Mouse (Mus musculus) lung, adult 2 months (tissue): ENCODE results near the gene Stat4. TPM values are rescaled to one million over a fixed set of nuclear protein-coding genes. Genes with fewer than 3 reads are reported as not detected.

ENCODE experiments used
- DNase-seq: peaks from one replicate; pipeline ENCODE4 v3.0.0; 2022
- H3K4me1 ChIP-seq: fragments of 200-500 bp; 2 replicates; pipeline ENCODE4 v1.6.1; 2011; ENCODE audit warnings: low read length; ENCODE audit not compliant: control insufficient read depth, insufficient read depth
- H3K4me3 ChIP-seq: fragments of 200-500 bp; replicated peaks from 2 replicates; pipeline ENCODE3; 2011; ENCODE audit warnings: low read depth, mild to moderate bottlenecking, control low read depth, low read length; ENCODE audit errors: extremely low read depth
- CTCF ChIP-seq: fragments of 200-500 bp; IDR thresholded peaks from 2 replicates; pipeline ENCODE4 v1.5.1; 2011; ENCODE audit warnings: mild to moderate bottlenecking, low read length, control low read depth; ENCODE audit not compliant: insufficient read depth
- POLR2A ChIP-seq: fragments of 200-500 bp; IDR thresholded peaks from 2 replicates; pipeline ENCODE4 v1.6.1; 2011; ENCODE audit warnings: low read depth, mild to moderate bottlenecking, control low read depth, low read length, borderline replicate concordance; ENCODE audit errors: extremely low read depth
- WGBS: fragments of 180-500 bp; shearing (Covaris S2); methylation state at CpG from one replicate; pipeline ENCODE4 v1.1.7; 2018; 5-methylcytosine and 5-hydroxymethylcytosine counted together
- polyA plus RNA-seq: library from polyadenylated mRNA; depleted of rRNA; stranded (reverse); fragments of >200 nt; gene quantifications from 2 replicates; pipeline ENCODE4 v1.2.3, GENCODE M21; 2012

Gene Stat4
- polyA plus RNA-seq, 1 experiment, result 1.1 TPM

- Histone ChIP-seq H3K4me1 (no peaks in the 10 kb centered on the region), H3K4me3 (no peak overlapping the region)
- whole genome bisulfite sequencing, result 85% methylated on average over 3 of the region's 3 CpGs
- TF ChIP-seq POLR2A (no peak), CTCF (no peak)
- DNase-seq, result no peak
Observed at GRCm38 (mm10) chr1:52049827-52050226, 62.9 kb downstream of the Stat4 start.

DNA sequence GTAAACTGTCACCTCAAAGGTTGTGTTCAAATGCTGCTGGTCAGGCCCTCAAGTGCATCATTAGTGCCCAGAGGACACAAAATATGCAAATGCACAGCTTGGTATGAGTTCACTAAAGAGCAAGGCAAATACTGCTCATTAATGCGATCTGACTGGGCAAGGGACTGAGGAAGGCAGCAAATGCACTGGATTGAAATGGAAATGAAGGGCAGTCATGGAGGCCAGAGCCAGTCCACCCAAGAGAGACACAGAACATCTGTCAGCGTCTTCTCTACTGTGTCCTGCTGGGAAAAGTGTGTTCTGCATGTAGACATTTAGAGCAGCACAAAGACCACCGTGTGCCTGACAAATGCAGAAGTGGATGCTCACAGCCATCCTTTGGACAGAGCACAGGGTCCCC, 64.6 kb downstream of the Stat4 start:
- Histone ChIP-seq H3K4me1 (no peaks in the 10 kb centered on the region), H3K4me3 (no peak overlapping the region)
- WGBS, result 79% methylated on average over 3 of the region's 3 CpGs
- no peak for DNase-seq
- no peak for TF ChIP-seq CTCF
- no peak for TF ChIP-seq POLR2A

DNA sequence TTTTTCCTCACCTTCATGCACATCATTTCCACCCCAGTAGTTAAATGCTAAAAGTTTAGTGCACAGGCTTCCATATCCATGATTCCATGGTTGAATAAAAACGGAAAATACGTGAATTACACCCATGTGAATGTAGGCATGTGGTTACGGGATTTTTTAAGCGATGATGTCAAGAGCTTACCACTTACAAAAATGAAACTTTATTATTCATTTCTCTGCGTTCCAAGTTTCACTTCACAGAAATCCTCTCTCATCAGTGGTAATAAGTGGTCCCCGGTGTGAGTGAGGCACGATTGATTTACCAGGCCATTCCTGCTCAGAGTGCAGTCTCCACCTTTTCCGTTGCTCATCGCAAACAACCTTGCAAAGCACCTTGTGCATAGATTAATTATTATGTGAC, 66.0 kb downstream of the Stat4 start:
- TF ChIP-seq POLR2A (no peak), CTCF (no peak)
- no peak overlapping the region for H3K4me3 ChIP-seq
- WGBS, result 90% methylated on average over 9 of the region's 9 CpGs

DNA sequence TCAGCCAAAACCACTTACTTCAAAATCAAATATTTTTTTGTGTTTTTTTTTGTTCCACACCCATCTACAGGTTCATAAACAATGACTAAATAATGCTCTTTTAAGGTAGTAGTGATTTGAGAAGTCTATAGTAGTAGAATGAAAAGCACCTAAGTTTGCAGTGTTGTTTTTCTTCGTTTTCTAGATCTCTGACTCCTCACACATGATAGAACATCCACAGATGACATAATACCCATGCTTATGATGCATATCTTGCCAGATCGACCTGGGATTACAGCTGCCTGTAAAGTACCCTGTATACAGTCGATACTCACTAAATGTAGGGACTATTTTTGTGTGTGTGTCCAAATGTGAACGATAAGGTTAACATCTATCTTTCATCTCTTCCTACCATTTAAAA, 69.0 kb downstream of the Stat4 start:
- no peaks in the 10 kb centered on the region; the same call in 1 of the 2 replicates for H3K4me1 ChIP-seq
- 73% methylated on average over 4 of the region's 4 CpGs for WGBS
- H3K4me3 ChIP-seq, result no peak overlapping the region
- TF ChIP-seq POLR2A, result no peak
- no peak for TF ChIP-seq CTCF
- DNase-seq, result no peak

More for the DNA sequence above, 66.0 kb downstream of the Stat4 start:
- no peak for DNase-seq
- H3K4me1 ChIP-seq, result no peaks in the 10 kb centered on the region; the same call in 1 of the 2 replicates

DNA sequence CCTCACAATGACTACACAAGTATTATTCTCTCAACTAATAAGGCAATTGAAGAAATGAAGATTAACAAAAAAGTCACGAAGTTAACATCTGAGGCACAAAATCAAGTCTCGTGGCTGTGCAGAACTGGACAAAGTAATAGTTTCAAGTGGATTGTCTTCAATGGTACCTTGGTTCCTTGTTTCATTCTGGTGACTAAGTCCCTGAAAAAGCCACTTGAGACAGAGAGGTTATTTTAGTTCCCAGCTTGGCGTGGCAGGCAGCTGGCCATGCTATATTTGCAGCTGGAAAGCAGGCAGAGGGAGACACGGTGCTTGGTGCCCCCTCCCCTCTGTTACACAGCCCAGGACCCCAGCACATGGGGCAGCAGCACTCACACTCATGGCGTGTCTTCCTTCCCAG, 70.2 kb downstream of the Stat4 start:
- 58% methylated on average over 5 of the region's 5 CpGs for WGBS
- no peak for DNase-seq
- Histone ChIP-seq H3K4me1 (no peaks in the 10 kb centered on the region; the same call in 1 of the 2 replicates), H3K4me3 (no peak overlapping the region)
- TF ChIP-seq POLR2A (no peak), CTCF (no peak)

- no peak for DNase-seq
- no peaks in the 10 kb centered on the region for H3K4me1 ChIP-seq
- TF ChIP-seq POLR2A, result no peak
- TF ChIP-seq CTCF, result no peak
- WGBS, result 68% methylated on average over 1 of the region's 1 CpGs
- no peak overlapping the region for H3K4me3 ChIP-seq
Observed at GRCm38 (mm10) chr1:52066276-52066675, 79.3 kb downstream of the Stat4 start.

DNA sequence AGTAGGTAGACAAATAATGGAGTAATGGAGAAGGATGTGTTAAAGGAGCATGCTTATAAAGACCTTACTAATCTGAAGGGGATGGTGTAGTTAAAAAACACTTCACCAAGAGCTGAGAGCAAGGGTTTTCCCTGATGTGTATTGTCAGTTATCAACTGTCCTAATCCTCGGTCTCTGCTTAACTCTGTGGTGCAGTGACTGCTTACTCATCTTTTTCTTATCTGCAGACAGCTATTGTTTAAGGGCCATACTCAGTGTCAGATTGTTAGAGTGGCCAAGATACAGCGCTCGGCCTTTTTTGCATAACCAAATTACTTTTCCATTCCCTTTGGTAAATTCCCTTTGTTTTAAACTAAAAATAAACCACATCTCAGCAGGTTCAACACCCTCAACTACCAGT, 79.7 kb downstream of the Stat4 start:
- 49% methylated on average over 3 of the region's 3 CpGs for WGBS
- Histone ChIP-seq H3K4me3 (no peak overlapping the region), H3K4me1 (no peaks in the 10 kb centered on the region)
- DNase-seq, result no peak
- TF ChIP-seq CTCF, result no peak
- no peak for TF ChIP-seq POLR2A

DNA sequence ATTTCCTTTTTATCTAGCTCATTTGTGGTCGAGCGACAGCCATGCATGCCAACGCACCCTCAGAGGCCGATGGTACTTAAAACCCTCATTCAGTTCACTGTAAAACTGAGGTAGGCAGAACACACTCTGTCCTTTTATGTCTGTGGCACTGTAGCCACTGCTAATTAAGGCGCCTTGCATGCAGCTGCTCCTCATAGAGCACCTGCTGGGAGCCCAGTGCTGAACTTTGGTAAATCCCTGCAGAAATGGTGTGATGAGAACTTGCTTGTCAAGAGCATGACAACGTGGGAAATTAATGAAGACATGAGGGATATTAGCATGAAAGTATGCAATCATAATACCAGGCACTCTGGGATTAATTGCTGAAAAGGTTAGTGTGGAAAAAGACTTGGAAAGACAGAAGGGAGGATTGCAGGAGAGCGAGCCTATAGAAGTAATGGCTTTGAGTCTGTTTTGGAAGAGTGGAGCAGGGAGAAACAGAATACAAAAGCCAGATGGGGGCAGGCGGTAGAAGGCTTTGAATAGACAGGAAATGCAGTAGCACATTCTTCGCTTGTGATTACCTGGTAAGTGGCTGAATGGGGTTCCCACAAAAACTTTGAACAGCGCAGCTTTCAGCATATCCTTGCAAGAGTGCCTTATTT, 92.9 kb downstream of the Stat4 start:
- WGBS, result 47% methylated on average over 10 of the region's 10 CpGs
- no peak for DNase-seq
- H3K4me1 ChIP-seq, result no peaks in the 10 kb centered on the region
- H3K4me3 ChIP-seq, result no peak overlapping the region
- TF ChIP-seq POLR2A (no peak), CTCF (no peak)

DNA sequence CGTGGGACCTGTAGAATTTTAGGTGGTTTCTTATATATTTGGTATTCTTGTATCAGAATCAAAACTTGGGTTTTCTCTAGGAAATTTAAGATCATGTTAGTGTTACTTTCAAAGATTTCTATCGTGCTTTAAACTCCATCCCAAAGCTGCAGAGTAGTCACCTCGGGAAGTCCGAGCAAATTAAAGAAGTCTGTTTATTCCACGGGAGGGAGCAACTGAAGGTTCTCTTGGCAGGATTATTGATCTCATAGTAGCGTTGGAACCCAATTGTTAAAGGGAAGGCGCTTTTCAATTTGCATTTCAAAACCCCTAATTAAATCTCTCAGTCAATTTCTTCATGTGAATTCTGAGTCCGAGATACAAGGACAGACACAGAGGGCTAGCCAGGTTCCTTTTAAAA, 93.4 kb downstream of the Stat4 start:
- TF ChIP-seq POLR2A, result no peak
- no peak for TF ChIP-seq CTCF
- no peaks in the 10 kb centered on the region for H3K4me1 ChIP-seq
- WGBS, result 50% methylated on average over 8 of the region's 8 CpGs
- DNase-seq, result no peak
- no peak overlapping the region for H3K4me3 ChIP-seq

GRCm38 (mm10) chr1:52086236-52086635, 99.3 kb downstream of the Stat4 start:
- no peak for DNase-seq
- 22% methylated on average over 4 of the region's 4 CpGs for WGBS
- no peak overlapping the region for H3K4me3 ChIP-seq
- no peaks in the 10 kb centered on the region for H3K4me1 ChIP-seq
- TF ChIP-seq POLR2A (no peak), CTCF (no peak; the same call in 1 of the 2 replicates)
